Mouse (Mus musculus) testis, adult 2 months (tissue): ENCODE results near the gene Simc1. TPM values are rescaled to one million over a fixed set of nuclear protein-coding genes. Genes with fewer than 3 reads are reported as not detected.

Source experiments
- H3K27ac ChIP-seq: fragments of 200-500 bp; 2 replicates; pipeline ENCODE4 v1.5.1; 2012; ENCODE audit warnings: low read depth, low read length; ENCODE audit not compliant: control insufficient read depth, insufficient read depth
- H3K27me3 ChIP-seq: fragments of 200-500 bp; 2 replicates; pipeline ENCODE4 v1.6.1; 2012; ENCODE audit warnings: mild to moderate bottlenecking, low read length, moderate library complexity; ENCODE audit not compliant: control insufficient read depth, insufficient read depth
- H3K36me3 ChIP-seq: fragments of 200-500 bp; 2 replicates; pipeline ENCODE4 v1.6.1; 2012; ENCODE audit warnings: mild to moderate bottlenecking, low read length; ENCODE audit not compliant: control insufficient read depth, insufficient read depth
- H3K4me1 ChIP-seq: fragments of 200-500 bp; 2 replicates; pipeline ENCODE4 v1.6.1; 2012; ENCODE audit warnings: low read length; ENCODE audit not compliant: control insufficient read depth, insufficient read depth
- H3K4me3 ChIP-seq: fragments of 200-500 bp; 2 replicates; pipeline ENCODE4 v1.5.1; 2012; ENCODE audit warnings: low read depth, mild to moderate bottlenecking, low read length, moderate library complexity, mixed read lengths; ENCODE audit not compliant: control insufficient read depth
- CTCF ChIP-seq: fragments of 200-500 bp; IDR thresholded peaks from 2 replicates; pipeline ENCODE4 v1.5.1; 2012; ENCODE audit warnings: low read depth, mild to moderate bottlenecking, inconsistent platforms, low read length, moderate library complexity; ENCODE audit not compliant: control insufficient read depth, insufficient read depth, insufficient replicate concordance
- POLR2A ChIP-seq: fragments of 200-500 bp; IDR thresholded peaks from 2 replicates; pipeline ENCODE4 v1.6.1; 2012; ENCODE audit warnings: low read depth, mild to moderate bottlenecking, inconsistent platforms, low read length, moderate library complexity; ENCODE audit not compliant: control insufficient read depth
- polyA plus RNA-seq: library from polyadenylated mRNA; depleted of rRNA; stranded (reverse); fragments of >200 nt; gene quantifications from 2 replicates; pipeline ENCODE4 v1.2.3, GENCODE M21; 2012

Simc1 gene
- polyA plus RNA-seq, 1 experiment = 23.3 TPM

DNA sequence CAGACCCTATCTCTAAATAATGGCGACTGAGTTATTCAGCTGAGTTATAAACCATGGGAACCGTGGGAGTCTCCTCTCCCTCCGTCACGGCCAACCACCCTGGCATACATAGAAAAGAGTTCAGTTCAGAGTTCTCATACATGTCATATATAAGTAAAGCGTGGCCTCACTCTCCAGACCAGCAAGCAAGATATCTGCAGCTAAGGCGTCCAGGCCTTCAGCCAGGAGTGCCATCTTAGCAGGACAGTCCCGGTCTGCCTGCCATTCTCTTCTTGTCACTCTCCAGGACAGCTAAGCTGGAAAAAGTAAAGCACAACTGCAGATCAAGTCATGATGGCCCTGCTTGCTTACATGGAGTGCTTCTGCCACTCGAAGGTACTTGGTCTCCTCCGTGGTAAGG lies 52.6 kb downstream of the Simc1 start:
- H3K27me3 ChIP-seq = no peaks in the 10 kb centered on the region
- H3K4me1 ChIP-seq = no peaks in the 10 kb centered on the region
- TF ChIP-seq POLR2A (no peak), CTCF (no peak)
- no peak overlapping the region for H3K4me3 ChIP-seq
- no peak overlapping the region for H3K27ac ChIP-seq
- H3K36me3 ChIP-seq = peaks cover 5% of the 10 kb centered on the region

DNA sequence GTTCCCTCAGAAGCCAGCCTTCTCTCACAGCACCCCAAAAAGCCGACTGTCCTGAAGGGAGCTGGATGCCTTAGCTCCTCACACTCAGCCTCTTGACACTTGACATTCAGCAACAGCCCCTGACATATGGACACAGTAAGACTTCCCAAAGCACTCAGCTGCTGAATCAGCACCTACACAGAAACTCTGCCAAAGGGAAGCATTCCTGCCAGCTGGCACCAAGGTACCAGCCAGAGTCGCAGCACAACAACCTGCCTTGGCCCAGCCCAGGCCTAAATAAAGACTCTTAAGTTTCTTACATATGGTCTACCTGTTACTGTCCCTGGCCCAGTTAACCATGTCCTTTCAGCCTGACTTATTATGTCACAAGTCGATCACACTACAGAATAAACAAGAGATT lies 53.2 kb downstream of the Simc1 start:
- Histone ChIP-seq H3K36me3 (peaks cover 5% of the 10 kb centered on the region), H3K27me3 (no peaks in the 10 kb centered on the region), H3K4me1 (no peaks in the 10 kb centered on the region), H3K4me3 (no peak overlapping the region), H3K27ac (no peak overlapping the region)
- TF ChIP-seq POLR2A = no peak
- no peak for TF ChIP-seq CTCF

DNA sequence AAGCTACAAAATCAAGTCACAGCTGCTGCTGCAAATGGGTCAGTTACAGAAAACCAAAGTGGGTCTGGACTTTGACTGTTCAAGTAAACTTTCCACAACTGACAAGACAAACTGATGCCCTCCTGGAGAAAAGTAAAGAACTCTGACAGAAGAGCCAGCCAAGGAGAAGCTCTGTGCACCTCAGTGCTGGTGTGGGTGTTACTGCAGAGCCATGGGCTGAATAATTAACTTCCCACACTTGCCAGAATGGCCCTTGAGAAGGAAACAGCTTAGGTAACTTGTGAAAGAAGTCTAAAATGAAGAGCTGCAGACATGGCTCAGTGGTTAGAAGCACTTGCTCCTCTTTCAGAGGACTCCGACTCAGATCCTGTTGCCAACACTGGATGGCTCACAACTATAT lies 54.1 kb downstream of the Simc1 start:
- H3K4me1 ChIP-seq = no peaks in the 10 kb centered on the region
- peaks cover 5% of the 10 kb centered on the region for H3K36me3 ChIP-seq
- no peak for TF ChIP-seq CTCF
- TF ChIP-seq POLR2A = no peak
- H3K27me3 ChIP-seq = no peaks in the 10 kb centered on the region
- no peak overlapping the region for H3K4me3 ChIP-seq
- no peak overlapping the region for H3K27ac ChIP-seq

DNA sequence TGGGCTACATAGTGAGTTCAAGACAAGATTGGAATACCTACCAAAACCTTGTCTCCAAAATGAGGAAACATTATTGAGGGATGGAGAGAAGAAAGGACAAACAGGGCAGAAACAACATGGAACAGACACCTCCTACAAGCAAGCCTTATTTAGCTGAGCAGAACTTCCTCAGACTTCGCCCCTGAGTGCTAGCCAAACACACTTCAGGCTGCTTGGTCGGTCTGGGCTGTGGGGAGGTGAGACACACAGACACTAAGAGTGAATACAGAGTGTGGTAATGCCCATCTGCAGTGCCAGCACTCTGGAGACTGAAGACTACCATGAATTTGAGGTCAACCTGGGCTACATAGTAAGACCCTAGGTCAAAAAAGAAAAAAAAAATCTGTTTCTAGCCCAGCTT lies 56.1 kb downstream of the Simc1 start:
- no peak for TF ChIP-seq CTCF
- TF ChIP-seq POLR2A = no peak
- Histone ChIP-seq H3K4me3 (no peak overlapping the region), H3K27me3 (no peaks in the 10 kb centered on the region), H3K27ac (no peak overlapping the region), H3K4me1 (no peaks in the 10 kb centered on the region), H3K36me3 (peaks cover 7% of the 10 kb centered on the region)

DNA sequence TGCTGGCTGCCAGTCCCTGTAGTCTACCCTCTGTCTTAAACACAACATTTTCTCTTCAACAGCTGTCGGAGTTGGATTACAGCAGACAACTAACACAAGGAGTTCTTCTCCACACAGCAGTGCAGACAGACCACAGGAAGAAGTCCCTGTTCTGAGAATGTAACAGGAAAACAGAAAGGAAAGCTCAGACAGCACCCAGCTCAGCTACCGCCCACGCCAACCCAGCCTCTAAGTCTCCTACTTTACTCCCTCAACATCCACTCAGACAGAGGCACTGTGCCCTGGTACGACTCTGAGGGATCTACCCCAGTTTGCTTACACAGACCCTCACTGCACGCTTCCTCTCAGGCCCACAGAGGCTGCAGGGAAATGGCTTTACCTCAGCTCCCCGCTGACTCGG lies 57.0 kb downstream of the Simc1 start:
- Histone ChIP-seq H3K36me3 (peaks cover 7% of the 10 kb centered on the region), H3K4me1 (peaks cover 3% of the 10 kb centered on the region), H3K27me3 (no peaks in the 10 kb centered on the region), H3K27ac (no peak overlapping the region), H3K4me3 (no peak overlapping the region)
- TF ChIP-seq POLR2A = no peak

DNA sequence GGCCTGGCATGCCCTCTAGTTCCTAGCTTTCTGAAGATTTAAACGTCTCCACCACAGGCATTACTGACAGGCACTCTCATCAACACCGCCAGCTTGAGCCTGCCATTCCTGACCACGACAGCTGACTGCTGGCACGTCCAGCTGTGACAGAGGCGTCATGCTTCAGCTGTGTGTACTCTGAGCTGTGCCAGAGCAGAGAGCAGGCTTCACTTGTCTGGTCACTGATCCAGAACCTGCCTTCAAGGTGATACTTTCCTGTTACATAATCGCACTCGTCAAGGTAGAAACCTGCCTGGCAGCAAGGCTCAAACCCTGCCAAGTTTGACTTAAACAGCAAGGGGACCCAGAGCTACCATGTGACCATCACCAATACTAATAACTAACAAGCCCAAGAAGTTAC lies 59.0 kb downstream of the Simc1 start:
- Histone ChIP-seq H3K27me3 (no peaks in the 10 kb centered on the region), H3K4me3 (no peak overlapping the region), H3K36me3 (peaks cover 5% of the 10 kb centered on the region), H3K27ac (no peak overlapping the region), H3K4me1 (peaks cover 6% of the 10 kb centered on the region)
- TF ChIP-seq POLR2A = no peak
- TF ChIP-seq CTCF = no peak

DNA sequence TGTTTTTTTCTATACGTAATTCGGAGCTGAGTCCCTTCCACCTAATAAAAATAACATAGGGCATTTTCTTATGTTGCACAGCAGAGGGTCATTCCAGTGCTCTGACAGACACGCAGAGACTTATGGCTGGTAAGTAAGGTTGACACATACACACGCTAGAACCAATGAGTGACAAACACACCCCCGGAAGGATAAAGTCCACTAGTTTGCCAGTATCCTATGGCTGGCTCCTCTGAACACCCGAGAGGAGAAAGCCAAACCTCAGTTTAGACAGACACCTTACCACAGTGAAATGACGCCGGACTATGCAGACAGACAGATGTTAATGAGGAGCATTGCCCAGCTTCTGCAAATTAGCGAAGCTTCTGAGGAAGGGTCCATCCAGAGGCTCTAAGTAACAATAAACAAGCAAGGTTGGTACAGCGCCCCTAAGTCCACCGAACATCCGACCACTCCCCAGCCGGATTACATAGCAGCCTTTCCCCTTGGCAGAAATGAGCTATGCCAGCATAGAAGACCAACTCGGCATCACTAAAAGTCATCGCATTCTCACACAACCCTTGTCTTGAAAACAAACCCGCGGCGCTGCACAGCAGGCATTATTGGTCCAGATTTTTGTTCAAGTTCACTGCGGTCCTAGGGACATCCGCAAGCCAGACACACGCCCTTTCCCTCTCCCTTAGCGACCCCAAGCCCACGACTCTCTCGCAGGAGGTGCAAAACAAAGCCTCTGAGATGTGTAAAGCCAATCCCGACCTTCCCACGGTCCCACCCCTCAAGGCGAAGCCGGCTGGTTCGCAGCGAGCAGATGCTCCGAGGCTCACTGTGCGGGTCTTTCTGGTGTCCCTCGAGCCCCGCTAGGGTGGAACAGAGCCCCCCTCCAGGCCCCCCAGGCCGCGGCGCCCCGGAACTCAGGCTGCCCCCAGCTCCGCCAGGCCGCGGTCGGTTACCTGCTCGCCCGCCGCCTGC lies 60.9 kb downstream of the Simc1 start:
- H3K36me3 ChIP-seq = peaks cover 3% of the 10 kb centered on the region
- H3K4me3 ChIP-seq = peak overlapping the region; percentile 93
- TF ChIP-seq POLR2A = no peak
- TF ChIP-seq CTCF = no peak
- H3K4me1 ChIP-seq = peaks cover 6% of the 10 kb centered on the region
- H3K27ac ChIP-seq = peak overlapping the region; percentile 83
- no peaks in the 10 kb centered on the region for H3K27me3 ChIP-seq

DNA sequence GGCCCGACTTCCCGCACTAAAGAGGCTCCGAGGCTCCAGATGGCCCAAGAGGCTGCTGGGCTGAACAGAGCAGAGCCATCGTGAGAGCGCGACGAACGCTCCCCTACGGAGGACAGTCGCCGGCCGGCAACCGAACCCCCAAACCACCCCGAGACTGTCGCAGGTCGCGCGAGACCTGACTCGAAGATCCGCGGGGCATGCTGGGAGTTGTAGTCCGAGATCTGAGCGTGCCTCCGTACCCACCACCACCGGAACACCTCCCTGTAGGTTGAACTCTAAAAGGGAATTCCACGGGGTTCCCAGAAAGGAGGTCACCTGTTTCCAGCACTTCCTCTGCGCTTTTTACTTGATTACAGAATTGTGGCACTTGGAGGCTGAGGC lies 61.6 kb downstream of the Simc1 start, which contains the start of gene 4833439L19Rik:
Gene 4833439L19Rik (minus strand): TSS at position 235 of the 381 bp plus-strand sequence.
- TF ChIP-seq CTCF (0 out of 2 replicates have a peak, but pooled peaks have one; percentile 11), POLR2A (peak; percentile 98)
- no peaks in the 10 kb centered on the region for H3K27me3 ChIP-seq
- peak within 1 kb of the TSS; percentile 83 for H3K27ac ChIP-seq
- peaks cover 6% of the 10 kb centered on the region for H3K4me1 ChIP-seq
- H3K36me3 ChIP-seq = peaks cover 2% of the 10 kb centered on the region
- peak within 1 kb of the TSS; percentile 93 for H3K4me3 ChIP-seq
